Mouse (Mus musculus) embryonic fibroblast, embryonic 13.5 days (primary cell): Measurements from ENCODE around the gene Nhlh1.

Experiments
- CTCF ChIP-seq: IDR thresholded peaks from 2 replicates; pipeline ENCODE4 v1.5.1; 2011; ENCODE audit warnings: mild to moderate bottlenecking, control low read depth, low read length, moderate library complexity, borderline replicate concordance; ENCODE audit not compliant: insufficient read depth
- POLR2A ChIP-seq: IDR thresholded peaks from 2 replicates; pipeline ENCODE4 v1.6.1; 2011; ENCODE audit warnings: low read depth, mild to moderate bottlenecking, control low read depth, low read length, moderate library complexity

DNA sequence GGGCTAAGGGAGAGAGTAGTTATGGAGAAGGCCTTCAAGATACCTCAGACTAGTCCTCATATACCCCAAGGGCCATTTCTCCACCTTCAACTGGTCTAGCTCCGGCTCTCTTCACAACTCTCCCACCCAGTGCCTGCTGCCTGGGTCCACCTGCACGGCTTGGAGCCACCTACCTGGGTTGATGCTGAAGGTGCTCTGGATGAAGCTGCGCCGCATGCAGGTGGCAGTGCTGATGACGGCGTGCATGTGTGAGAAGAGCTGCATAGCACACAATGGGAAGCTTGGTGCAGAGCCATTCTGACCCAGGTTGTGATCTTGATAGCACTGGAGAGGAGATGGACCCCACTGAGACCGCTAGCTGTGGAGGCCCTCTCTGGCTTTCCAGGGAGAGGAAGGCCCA is 15.2 kb upstream of the Nhlh1 start:
- no peak for TF ChIP-seq CTCF
- no peak for TF ChIP-seq POLR2A
